ENCODE assay signal across 10 mouse cellular contexts in the genomic region with DNA sequence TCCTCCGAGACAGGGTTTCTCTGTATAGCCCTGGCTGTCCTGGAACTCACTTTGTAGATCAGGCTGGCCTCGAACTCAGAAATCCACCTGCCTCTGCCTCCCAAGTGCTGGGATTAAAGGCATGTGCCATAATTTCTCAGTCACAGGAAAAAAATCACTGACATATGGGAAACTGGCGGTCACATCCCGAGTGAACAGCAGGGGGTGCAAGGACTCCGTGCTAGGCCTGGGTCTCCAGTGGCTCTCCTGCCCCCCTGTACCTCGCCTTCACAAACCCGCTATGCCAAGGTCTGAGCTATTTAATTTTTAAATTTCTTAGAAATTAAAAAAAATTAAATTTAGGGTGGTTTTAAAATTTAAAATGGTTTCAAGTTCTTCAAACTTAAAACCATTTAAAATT. TPM values are rescaled to one million over a fixed set of nuclear protein-coding genes. Genes with fewer than 3 reads are reported as not detected.
DNase-seq lines count a peak whose midpoint lies in the region; ATAC-seq and TF ChIP-seq lines count a peak whose summit lies in the region.
"Not testable (repeated sequence)": the region's sequence is repeated elsewhere in the genome, so short reads cannot be mapped to it uniquely, and the experiment has no call there.
"Had no signal": no experiment of that assay in that cellular context is flagged by ENCODE, and none has a peak within 500 bp of the region (broad histone marks: within the 10 kb centered on the region; RNA-seq: fewer than 3 reads in every experiment).

No protein-coding gene starts in this region.

- H3K9me3 ChIP-seq in CH12.LX (replicated peaks; ENCODE audit: low read length); limb, embryonic 14.5 days (ENCODE audit: control insufficient read depth, low read length): not testable (repeated sequence)

- in situ Hi-C loops in CH12.LX (cut with MboI; ENCODE audit: low pct_ligation_motif_present, low pct_unique_long_range_greater_than_20kb, low sequenced_read_pairs), result loop anchor here (5.0 kb wide), 1 partner anchor 112 kb away; no protein-coding TSS in a partner anchor

- TF ChIP-seq POLR2A in CH12.LX (IDR thresholded peaks at IDR 0.05; ENCODE audit: low read depth, low read length); cortical plate, adult 2 months (IDR thresholded peaks at IDR 0.05; ENCODE audit: extremely low read depth, insufficient read depth, low read length); limb, embryonic 14.5 days (IDR thresholded peaks at IDR 0.05; ENCODE audit: borderline replicate concordance, extremely low read depth, insufficient read depth, insufficient read length): not testable (repeated sequence)

- not testable (repeated sequence) for H3K9ac ChIP-seq in CH12.LX (ENCODE audit: insufficient read depth, low read depth); limb, embryonic 14.5 days (ENCODE audit: low read depth, low read length, severe bottlenecking)

- H3K4me1 ChIP-seq in CH12.LX (ENCODE audit: control insufficient read depth in 1 of 2, insufficient read depth in 2 of 2), result peaks cover 24 to 47% of the 10 kb centered on the region in 2 experiments
- not testable (repeated sequence) for H3K4me1 ChIP-seq in cortical plate, adult 2 months (ENCODE audit: control insufficient read depth, insufficient read depth, low read length); limb, embryonic 14.5 days (ENCODE audit: control insufficient read depth, insufficient read depth, low read length)

- peak; percentile 12 to 90; a peak in 2 of 4 replicates for TF ChIP-seq CTCF in CH12.LX (conservative IDR thresholded peaks at IDR 0.05 in 1 of 2, IDR thresholded peaks at IDR 0.05 in 1 of 2; ENCODE audit: low read depth in 2 of 2, low read length in 2 of 2)
- TF ChIP-seq CTCF in cortical plate, adult 2 months (IDR thresholded peaks at IDR 0.05; ENCODE audit: extremely low read depth, insufficient read depth, low read length), result peak; percentile 63

- peak; percentile 44; the same call in 1 of the 2 replicates for ATAC-seq in granulocyte monocyte progenitor cell, adult 5-6 weeks (replicated peaks; ENCODE audit: poor library complexity, severe bottlenecking)
- not testable (repeated sequence) for ATAC-seq in limb, embryonic 14.5 days (ENCODE audit: low FRiP score, low read depth)

- not testable (repeated sequence) for H3K27ac ChIP-seq in CH12.LX (ENCODE audit: insufficient read depth, low read depth); cortical plate, adult 2 months (ENCODE audit: insufficient read depth, low read length); limb, embryonic 14.5 days (replicated peaks; ENCODE audit: low read depth, low read length)

- not testable (repeated sequence) for H3K4me3 ChIP-seq in CH12.LX (replicated peaks in 1 of 3; ENCODE audit: low read depth in 2 of 3, low read length in 2 of 3, poor library complexity in 1 of 3); cortical plate, adult 2 months (ENCODE audit: insufficient read depth, low read length); limb, embryonic 14.5 days (replicated peaks; ENCODE audit: low read length)

- not testable (repeated sequence) for H3K4me2 ChIP-seq in CH12.LX (ENCODE audit: insufficient read depth, low read depth, poor library complexity, severe bottlenecking); limb, embryonic 14.5 days (replicated peaks; ENCODE audit: low read depth, low read length, severe bottlenecking)

- TF ChIP-seq EP300 in CH12.LX (IDR thresholded peaks at IDR 0.05; ENCODE audit: low read length), result not testable (repeated sequence)

- H3K27me3 ChIP-seq in CH12.LX (replicated peaks); limb, embryonic 14.5 days (ENCODE audit: control insufficient read depth, insufficient read depth, low read length): not testable (repeated sequence)

- peak; percentile 43 for DNase-seq in CH12.LX (ENCODE audit: extremely low read depth)
- DNase-seq in kidney, adult 18-20 months, result peak; percentile 57
- peak; percentile 39 for DNase-seq in limb, embryonic 14.5 days (ENCODE audit: low spot score)
- peak; percentile 55 to 72 for DNase-seq in lung, postnatal 4 days
- DNase-seq in right cerebral cortex, adult 2 months (ENCODE audit: low spot score in 2 of 2), result peak; percentile 56 to 59
- peak; percentile 66 to 69 for DNase-seq in thymus, postnatal 36 days

- WGBS in limb, embryonic 14.5 days, result 62% methylated on average over 7 of the region's 7 CpGs

- H3K79me2 ChIP-seq in CH12.LX (replicated peaks; ENCODE audit: control insufficient read depth, extremely low read depth, insufficient read depth, poor library complexity, severe bottlenecking), result not testable (repeated sequence)

- peak; percentile 86 for TF ChIP-seq RAD21 in CH12.LX (IDR thresholded peaks at IDR 0.05; ENCODE audit: low read depth, low read length)

- dilution Hi-C loops in CH12.LX (cut with MboI; ENCODE audit: extremely low pct_ligation_motif_present, extremely low pct_unique_long_range_greater_than_20kb, low sequenced_read_pairs), result not testable (repeated sequence)

- H3K36me3 ChIP-seq in CH12.LX (replicated peaks in 1 of 2; ENCODE audit: control insufficient read depth in 1 of 2, insufficient read depth in 1 of 2, low read length in 1 of 2), result peaks cover 0 to 10% of the 10 kb centered on the region in 2 experiments
- H3K36me3 ChIP-seq in limb, embryonic 14.5 days (ENCODE audit: control insufficient read depth, insufficient read depth, low read length), result not testable (repeated sequence)

TF ChIP-seq in CH12.LX, 34 proteins besides CTCF, POLR2A, EP300 and RAD21:
- TF ChIP-seq SMC3 (IDR thresholded peaks at IDR 0.05; ENCODE audit: low read depth, low read length) (peak; percentile 97), ZC3H11A (IDR thresholded peaks at IDR 0.05; ENCODE audit: low read depth, low read length) (peak; percentile 97), ZNF384 (IDR thresholded peaks at IDR 0.05; ENCODE audit: low read depth, low read length) (peak; percentile 59)

RNA-seq across cellular contexts. Expression of a gene that starts 12.0 kb away (rescaled TPM):
- total RNA-seq in CH12.LX (2012; rRNA removed) (113 and 133 TPM in 2 replicates), CH12.LX (2014; rRNA removed) (33.4 and 35.3 TPM in 2 replicates)
- 159 and 184 TPM in 2 replicates for polyA plus RNA-seq in CH12.LX (2012; ENCODE audit: insufficient read length, low read depth)
- 51.2 and 52.1 TPM in 2 replicates for polyA plus RNA-seq in cortical plate, adult 2 months (2012; rRNA removed)
- total RNA-seq in granulocyte monocyte progenitor cell, adult 5-6 weeks (2014; fragmentation: Nextera tagmentation), result 34.9 and 56.5 TPM in 2 replicates
- 36.5 and 61.2 TPM in 2 replicates for total RNA-seq in granulocyte monocyte progenitor cell, adult 5-6 weeks (2017)
- 109 and 160 TPM in 2 replicates for polyA plus RNA-seq in limb, embryonic 14.5 days (2012; rRNA removed)
- polyA plus RNA-seq in limb, embryonic 14.5 days (2014; fragmentation: Nextera tagmentation; extraction: Ambion mirVana), result 238 and 252 TPM in 2 replicates

RNA-seq across cellular contexts. Expression of a gene that starts 12.4 kb away (rescaled TPM):
- total RNA-seq in CH12.LX (2012; rRNA removed), result 890 and 970 TPM in 2 replicates
- total RNA-seq in CH12.LX (2014; rRNA removed), result 519 and 596 TPM in 2 replicates
- polyA plus RNA-seq in CH12.LX (2012; ENCODE audit: insufficient read length, low read depth), result 673 and 711 TPM in 2 replicates
- polyA plus RNA-seq in cortical plate, adult 2 months (2012; rRNA removed), result 2,189 and 2,300 TPM in 2 replicates
- total RNA-seq in granulocyte monocyte progenitor cell, adult 5-6 weeks (2014; fragmentation: Nextera tagmentation), result 1,083 and 1,131 TPM in 2 replicates
- total RNA-seq in granulocyte monocyte progenitor cell, adult 5-6 weeks (2017), result 462 and 506 TPM in 2 replicates
- polyA plus RNA-seq in limb, embryonic 14.5 days (2012; rRNA removed), result 736 and 1,017 TPM in 2 replicates
- polyA plus RNA-seq in limb, embryonic 14.5 days (2014; fragmentation: Nextera tagmentation; extraction: Ambion mirVana), result 948 and 964 TPM in 2 replicates

RNA-seq across cellular contexts. Expression of a gene that starts 12.5 kb away (rescaled TPM):
- total RNA-seq in CH12.LX (2012; rRNA removed), result 0.97 and 1.1 TPM in 2 replicates
- 0.49 and 1.0 TPM in 2 replicates for total RNA-seq in CH12.LX (2014; rRNA removed)
- polyA plus RNA-seq in CH12.LX (2012; ENCODE audit: insufficient read length, low read depth), result 0.49 TPM in 1 of 2 replicates, not detected in the other
- polyA plus RNA-seq in cortical plate, adult 2 months (2012; rRNA removed), result 1.5 and 1.9 TPM in 2 replicates
- total RNA-seq in granulocyte monocyte progenitor cell, adult 5-6 weeks (2014; fragmentation: Nextera tagmentation), result not detected in 2 replicates
- total RNA-seq in granulocyte monocyte progenitor cell, adult 5-6 weeks (2017), result not detected in 2 replicates
- 3.4 and 4.3 TPM in 2 replicates for polyA plus RNA-seq in limb, embryonic 14.5 days (2012; rRNA removed)
- polyA plus RNA-seq in limb, embryonic 14.5 days (2014; fragmentation: Nextera tagmentation; extraction: Ambion mirVana), result 2.2 and 3.0 TPM in 2 replicates
- total RNA-seq: gastrocnemius, postnatal 36 days; hematopoietic stem cell, adult 5-6 weeks had no signal

RNA-seq across cellular contexts. Expression of a gene that starts 33.0 kb away (rescaled TPM):
- total RNA-seq in CH12.LX (2012; rRNA removed), result 0.85 and 1.7 TPM in 2 replicates
- total RNA-seq in CH12.LX (2014; rRNA removed), result not detected in 2 replicates
- 0.36 TPM in 1 of 2 replicates, not detected in the other for polyA plus RNA-seq in CH12.LX (2012; ENCODE audit: insufficient read length, low read depth)
- polyA plus RNA-seq in cortical plate, adult 2 months (2012; rRNA removed), result 10.8 and 11.0 TPM in 2 replicates
- total RNA-seq in granulocyte monocyte progenitor cell, adult 5-6 weeks (2014; fragmentation: Nextera tagmentation), result not detected in 2 replicates
- 0.60 TPM in 1 of 2 replicates, not detected in the other for total RNA-seq in granulocyte monocyte progenitor cell, adult 5-6 weeks (2017)
- 6.4 and 6.6 TPM in 2 replicates for polyA plus RNA-seq in limb, embryonic 14.5 days (2012; rRNA removed)
- polyA plus RNA-seq in limb, embryonic 14.5 days (2014; fragmentation: Nextera tagmentation; extraction: Ambion mirVana), result 8.3 and 8.7 TPM in 2 replicates
- total RNA-seq: hematopoietic stem cell, adult 5-6 weeks had no signal

RNA-seq across cellular contexts. Expression of a gene that starts 55.8 kb away (rescaled TPM):
- total RNA-seq in CH12.LX (2012; rRNA removed) (16.3 and 17.7 TPM in 2 replicates), CH12.LX (2014; rRNA removed) (11.2 and 13.3 TPM in 2 replicates)
- polyA plus RNA-seq in CH12.LX (2012; ENCODE audit: insufficient read length, low read depth), result 34.3 and 37.4 TPM in 2 replicates
- polyA plus RNA-seq in cortical plate, adult 2 months (2012; rRNA removed), result 4.1 and 4.8 TPM in 2 replicates
- total RNA-seq in granulocyte monocyte progenitor cell, adult 5-6 weeks (2014; fragmentation: Nextera tagmentation), result 213 and 215 TPM in 2 replicates
- total RNA-seq in granulocyte monocyte progenitor cell, adult 5-6 weeks (2017), result 171 and 196 TPM in 2 replicates
- polyA plus RNA-seq in limb, embryonic 14.5 days (2012; rRNA removed), result 2.5 and 4.1 TPM in 2 replicates
- polyA plus RNA-seq in limb, embryonic 14.5 days (2014; fragmentation: Nextera tagmentation; extraction: Ambion mirVana), result 4.3 and 4.9 TPM in 2 replicates
